Mouse (Mus musculus): ENCODE results near the gene Cd47. TPM values are rescaled to one million over a fixed set of nuclear protein-coding genes. Genes with fewer than 3 reads are reported as not detected.

Cd47 gene
- polyA plus RNA-seq, 1 experiment from 2014 or later, result 66.8 TPM

GRCm38 (mm10) chr16:49857504-49858160 lies 57.3 kb downstream of the Cd47 start:
- H3K36me3 ChIP-seq, result 0 out of 2 replicates have a peak, but pooled peaks cover 3% of the 10 kb centered on the region
- 60% methylated on average over 8 of the region's 8 CpGs for WGBS
- peak overlapping the region; percentile 21 for H3K4me3 ChIP-seq
- 0 out of 2 replicates have a peak overlapping the region, but pooled peaks have one; percentile 30 for H3K9ac ChIP-seq
- peaks cover 20% of the 10 kb centered on the region for H3K4me1 ChIP-seq (replicated peaks)
- ATAC-seq (replicated peaks; ENCODE audit: insufficient number of reproducible peaks, insufficient read depth, low FRiP score, low read depth), result no peak
- H3K27ac ChIP-seq, result peak overlapping the region; percentile 33; the same call in 1 of the 2 replicates
- H3K27me3 ChIP-seq, result no peaks in the 10 kb centered on the region
- no peaks in the 10 kb centered on the region for H3K9me3 ChIP-seq (replicated peaks)
- peak overlapping the region; percentile 48 for H3K4me2 ChIP-seq

DNA sequence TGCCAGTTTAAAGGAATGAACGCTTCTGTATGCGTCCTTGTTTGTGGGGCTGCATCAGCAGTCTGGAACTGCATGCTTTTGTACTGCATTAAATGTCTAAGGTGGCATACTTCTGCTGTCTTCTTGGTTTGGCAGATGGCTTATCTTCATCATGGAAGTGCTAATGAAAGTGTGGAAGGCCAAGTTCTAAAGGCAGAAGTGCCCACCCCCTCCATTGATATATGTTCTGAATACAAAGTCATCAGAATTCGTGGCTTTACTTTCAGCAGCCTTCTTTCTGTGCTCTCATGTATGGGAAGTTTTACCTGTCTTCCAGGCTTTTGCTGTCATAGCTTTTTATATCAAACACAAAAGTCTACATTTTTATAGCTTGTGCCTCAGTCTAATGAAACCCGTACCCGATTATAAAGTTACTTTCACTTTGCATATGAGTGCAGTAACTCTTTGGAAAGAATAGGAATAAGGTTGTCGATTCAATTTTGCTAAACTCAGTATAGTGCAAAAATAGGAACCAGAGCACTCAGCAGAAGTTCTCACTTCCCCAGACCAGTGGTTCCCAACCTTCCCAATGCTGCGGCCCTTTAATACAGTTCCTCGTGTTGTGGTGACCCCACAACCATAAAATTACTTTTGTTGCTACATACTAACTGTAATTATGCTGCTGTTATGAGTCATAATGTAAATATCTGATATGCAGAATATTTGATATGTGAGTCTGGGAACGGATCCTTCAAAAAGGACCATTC lies 58.0 kb downstream of the Cd47 start:
- 0 out of 2 replicates have a peak overlapping the region, but pooled peaks have one; percentile 30 for H3K9ac ChIP-seq
- H3K4me3 ChIP-seq, result peak overlapping the region; percentile 21
- no peaks in the 10 kb centered on the region for H3K9me3 ChIP-seq (replicated peaks)
- no peaks in the 10 kb centered on the region for H3K27me3 ChIP-seq
- 65% methylated on average over 9 of the region's 9 CpGs for WGBS
- H3K36me3 ChIP-seq, result 0 out of 2 replicates have a peak, but pooled peaks cover 3% of the 10 kb centered on the region
- H3K4me2 ChIP-seq, result peak overlapping the region; percentile 48
- H3K27ac ChIP-seq, result 0 out of 2 replicates have a peak overlapping the region, but pooled peaks have one; percentile 33
- H3K4me1 ChIP-seq (replicated peaks), result peaks cover 20% of the 10 kb centered on the region
- ATAC-seq (replicated peaks; ENCODE audit: insufficient number of reproducible peaks, insufficient read depth, low FRiP score, low read depth), result no peak

- Histone ChIP-seq H3K27me3 (no peaks in the 10 kb centered on the region), H3K36me3 (0 out of 2 replicates have a peak, but pooled peaks cover 3% of the 10 kb centered on the region), H3K4me1 (replicated peaks) (peaks cover 20% of the 10 kb centered on the region), H3K4me3 (peak overlapping the region; percentile 21; the same call in 1 of the 2 replicates), H3K9me3 (replicated peaks) (no peaks in the 10 kb centered on the region), H3K9ac (no peak overlapping the region), H3K4me2 (peak overlapping the region; percentile 48), H3K27ac (0 out of 2 replicates have a peak overlapping the region, but pooled peaks have one; percentile 33)
- WGBS, result 74% methylated on average over 4 of the region's 4 CpGs
- ATAC-seq (replicated peaks; ENCODE audit: insufficient number of reproducible peaks, insufficient read depth, low FRiP score, low read depth), result no peak
Measured at GRCm38 (mm10) chr16:49858907-49859853, 58.8 kb downstream of the Cd47 start.

DNA sequence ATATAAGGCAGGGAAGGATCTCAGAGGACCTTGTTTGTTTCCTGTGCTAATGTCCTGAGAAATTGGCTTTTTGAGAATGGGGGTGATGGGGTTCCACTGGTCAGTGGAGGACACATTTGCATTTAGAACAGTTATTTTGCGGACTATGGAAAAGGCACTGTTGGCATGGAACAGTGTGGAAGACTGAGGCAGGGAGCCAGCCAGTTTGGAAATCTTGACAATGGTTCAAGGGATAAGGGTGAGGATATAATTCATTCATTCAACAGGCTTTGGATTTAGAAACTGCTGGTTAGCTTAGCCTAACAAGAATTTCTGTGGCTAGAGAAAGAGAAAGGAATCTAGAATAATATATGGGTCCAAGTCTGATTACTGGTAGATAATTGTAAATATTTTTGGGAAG lies 61.7 kb downstream of the Cd47 start:
- Histone ChIP-seq H3K4me2 (no peak overlapping the region), H3K36me3 (peaks cover 7% of the 10 kb centered on the region; the same call in 1 of the 2 replicates), H3K27me3 (no peaks in the 10 kb centered on the region), H3K4me1 (replicated peaks) (peaks cover 18% of the 10 kb centered on the region), H3K9ac (no peak overlapping the region), H3K4me3 (no peak overlapping the region), H3K9me3 (replicated peaks) (no peaks in the 10 kb centered on the region), H3K27ac (no peak overlapping the region)
- 93% methylated on average over 1 of the region's 1 CpGs for WGBS
- ATAC-seq (replicated peaks; ENCODE audit: insufficient number of reproducible peaks, insufficient read depth, low FRiP score, low read depth), result no peak

DNA sequence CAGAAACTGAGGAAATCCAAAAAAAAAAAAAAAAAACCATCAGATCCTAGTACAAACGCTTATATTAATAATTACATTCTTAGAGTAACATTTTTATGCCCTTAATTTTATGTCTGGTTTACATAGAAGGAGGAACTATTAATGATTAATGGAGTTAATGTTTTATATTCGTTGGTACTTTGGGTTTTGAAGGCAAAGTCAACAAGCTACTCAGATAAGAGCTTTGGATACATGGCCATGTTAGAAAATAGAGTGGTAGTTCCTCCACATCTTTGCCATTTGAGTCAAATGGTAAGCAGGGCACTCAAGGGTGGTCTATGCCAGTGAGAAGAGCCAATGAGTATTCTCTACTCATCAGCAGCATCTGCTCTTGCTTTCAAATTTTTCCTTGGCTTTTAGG lies 66.3 kb downstream of the Cd47 start:
- no peak for ATAC-seq (replicated peaks; ENCODE audit: insufficient number of reproducible peaks, insufficient read depth, low FRiP score, low read depth)
- WGBS, result 78% methylated on average over 2 of the region's 2 CpGs
- H3K4me2 ChIP-seq, result no peak overlapping the region

GRCm38 (mm10) chr16:49868278-49868677 lies 67.9 kb downstream of the Cd47 start:
- no peak overlapping the region for H3K4me2 ChIP-seq
- no peak for ATAC-seq (replicated peaks; ENCODE audit: insufficient number of reproducible peaks, insufficient read depth, low FRiP score, low read depth)
- no peaks in the 10 kb centered on the region for H3K4me1 ChIP-seq (replicated peaks)
- H3K27me3 ChIP-seq, result no peaks in the 10 kb centered on the region
- no peak overlapping the region for H3K9ac ChIP-seq
- peaks cover 21% of the 10 kb centered on the region for H3K36me3 ChIP-seq
- H3K9me3 ChIP-seq (replicated peaks), result no peaks in the 10 kb centered on the region
- no peak overlapping the region for H3K4me3 ChIP-seq
- H3K27ac ChIP-seq, result no peak overlapping the region
- WGBS, result 92% methylated on average over 1 of the region's 1 CpGs

More for the DNA sequence above, 66.3 kb downstream of the Cd47 start:
- Histone ChIP-seq H3K9me3 (replicated peaks) (no peaks in the 10 kb centered on the region), H3K27ac (no peak overlapping the region), H3K36me3 (peaks cover 24% of the 10 kb centered on the region), H3K9ac (no peak overlapping the region), H3K4me1 (replicated peaks) (no peaks in the 10 kb centered on the region), H3K4me3 (no peak overlapping the region), H3K27me3 (no peaks in the 10 kb centered on the region)

- Histone ChIP-seq H3K4me3 (no peak overlapping the region), H3K9ac (no peak overlapping the region), H3K4me1 (replicated peaks) (0 out of 2 replicates have a peak, but pooled peaks cover 4% of the 10 kb centered on the region), H3K27ac (no peak overlapping the region), H3K9me3 (replicated peaks) (no peaks in the 10 kb centered on the region), H3K27me3 (no peaks in the 10 kb centered on the region), H3K4me2 (no peak overlapping the region), H3K36me3 (peaks cover 6% of the 10 kb centered on the region)
- ATAC-seq (replicated peaks; ENCODE audit: insufficient number of reproducible peaks, insufficient read depth, low FRiP score, low read depth), result no peak
- 53% methylated on average over 2 of the region's 2 CpGs for WGBS
Measured at GRCm38 (mm10) chr16:49873918-49874317, 73.6 kb downstream of the Cd47 start.

DNA sequence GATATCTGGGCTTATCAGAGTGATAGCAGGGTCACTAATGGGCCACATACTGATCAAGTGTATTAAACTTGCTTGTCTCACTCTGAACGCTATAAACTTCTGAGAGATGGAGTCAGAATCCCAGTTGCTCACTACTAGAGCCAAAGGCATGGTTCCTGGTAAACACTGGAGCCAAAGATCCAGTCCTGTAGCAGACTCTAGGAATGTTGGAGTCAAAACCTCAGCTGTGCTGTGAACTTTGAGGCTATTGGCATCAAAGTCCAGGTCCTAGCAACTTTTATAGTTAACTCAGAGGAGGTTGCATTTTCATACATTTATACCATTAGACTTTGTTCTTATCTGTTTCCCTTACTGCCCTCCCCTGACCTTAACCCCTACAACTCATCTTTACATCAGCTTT lies 74.2 kb downstream of the Cd47 start:
- H3K27me3 ChIP-seq, result no peaks in the 10 kb centered on the region
- 0 out of 2 replicates have a peak, but pooled peaks cover 4% of the 10 kb centered on the region for H3K4me1 ChIP-seq (replicated peaks)
- H3K36me3 ChIP-seq, result peaks cover 5% of the 10 kb centered on the region
- no peak overlapping the region for H3K4me3 ChIP-seq
- no peaks in the 10 kb centered on the region for H3K9me3 ChIP-seq (replicated peaks)
- H3K4me2 ChIP-seq, result no peak overlapping the region
- no peak overlapping the region for H3K27ac ChIP-seq
- ATAC-seq (replicated peaks; ENCODE audit: insufficient number of reproducible peaks, insufficient read depth, low FRiP score, low read depth), result no peak
- no peak overlapping the region for H3K9ac ChIP-seq
- 39% methylated on average over 1 of the region's 1 CpGs for WGBS

DNA sequence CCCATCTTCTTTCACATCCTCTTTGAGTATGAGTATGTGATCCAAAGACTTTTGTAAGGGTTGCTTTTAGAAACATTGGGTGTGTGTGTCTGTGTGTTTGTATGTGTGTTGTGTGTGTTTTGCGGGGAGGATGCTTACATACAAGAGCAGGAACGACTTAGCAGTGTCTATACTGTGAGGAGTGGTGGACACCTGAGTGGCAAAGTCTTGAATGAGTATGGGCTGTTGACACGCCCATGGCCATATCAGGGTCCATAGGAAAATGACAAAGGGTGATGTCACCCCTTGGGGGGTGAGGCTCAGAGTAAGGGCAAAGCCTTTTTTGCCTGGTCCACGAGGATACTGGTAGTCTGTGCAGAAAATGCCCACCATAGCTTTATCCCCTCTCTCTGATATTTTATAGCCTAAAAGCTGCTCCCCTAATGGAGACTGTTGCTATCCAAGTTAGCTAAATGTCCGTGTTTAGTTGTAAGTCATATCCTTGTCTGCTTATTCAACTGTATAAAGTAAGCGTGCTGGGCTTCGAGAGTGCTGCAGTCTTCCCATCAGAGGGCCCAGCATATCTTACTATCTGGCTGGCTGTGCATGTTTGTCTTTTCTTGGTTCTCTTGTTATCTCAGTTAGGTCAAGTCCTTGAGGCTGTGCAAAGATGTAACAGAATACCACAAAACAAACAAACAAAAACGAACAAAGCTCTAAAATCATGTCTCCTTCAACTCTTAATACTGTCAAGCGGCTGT lies 76.1 kb downstream of the Cd47 start:
- Histone ChIP-seq H3K9me3 (replicated peaks) (no peaks in the 10 kb centered on the region), H3K36me3 (no peaks in the 10 kb centered on the region), H3K27ac (no peak overlapping the region), H3K4me2 (no peak overlapping the region), H3K27me3 (no peaks in the 10 kb centered on the region), H3K4me1 (replicated peaks) (0 out of 2 replicates have a peak, but pooled peaks cover 4% of the 10 kb centered on the region), H3K4me3 (no peak overlapping the region), H3K9ac (no peak overlapping the region)
- 73% methylated on average over 9 of the region's 9 CpGs for WGBS
- no peak for ATAC-seq (replicated peaks; ENCODE audit: insufficient number of reproducible peaks, insufficient read depth, low FRiP score, low read depth)

DNA sequence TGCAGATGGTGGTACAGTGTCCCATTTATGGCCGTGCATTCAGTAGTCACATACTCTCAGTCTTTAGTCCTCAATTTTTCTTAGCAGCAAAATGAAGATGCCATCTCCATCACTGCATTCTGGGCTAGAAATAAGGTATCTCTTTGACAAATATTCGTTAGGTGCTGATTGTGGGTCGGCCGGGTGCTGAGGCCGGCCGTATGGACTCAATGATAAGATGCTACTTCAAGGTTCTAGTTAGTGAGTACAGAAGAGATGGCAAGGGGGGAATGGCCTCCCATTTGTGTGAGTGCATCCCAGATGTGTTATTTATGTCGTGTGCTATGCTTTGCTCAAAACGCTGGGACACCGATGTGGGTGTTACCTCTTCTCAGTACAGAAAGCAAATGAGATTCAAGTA lies 76.9 kb downstream of the Cd47 start:
- Histone ChIP-seq H3K4me3 (no peak overlapping the region), H3K4me2 (no peak overlapping the region), H3K36me3 (no peaks in the 10 kb centered on the region), H3K9ac (no peak overlapping the region), H3K27ac (no peak overlapping the region), H3K9me3 (replicated peaks) (no peaks in the 10 kb centered on the region), H3K27me3 (no peaks in the 10 kb centered on the region), H3K4me1 (replicated peaks) (0 out of 2 replicates have a peak, but pooled peaks cover 4% of the 10 kb centered on the region)
- ATAC-seq (replicated peaks; ENCODE audit: insufficient number of reproducible peaks, insufficient read depth, low FRiP score, low read depth), result no peak
- WGBS, result 89% methylated on average over 9 of the region's 9 CpGs
